Mouse (Mus musculus) forebrain, embryonic 12.5 days (tissue): ENCODE results near the gene Foxi1. TPM values are rescaled to one million over a fixed set of nuclear protein-coding genes. Genes with fewer than 3 reads are reported as not detected.
"Not testable (repeated sequence)": the region's sequence is repeated elsewhere in the genome, so short reads cannot be mapped to it uniquely, and the experiment has no call there.

ENCODE experiments used
- ATAC-seq: fragments of 200-750 bp; cut with Nextera tagmentation; 2 replicates; pipeline ENCODE4 v1.8.0; 2017; ENCODE audit warnings: moderate TSS enrichment; ENCODE audit not compliant: low FRiP score
- H3K27ac ChIP-seq: fragments of 300-500 bp; sonication (generic); 2 replicates; pipeline ENCODE4 v1.5.1; 2016; ENCODE audit warnings: mild to moderate bottlenecking
- H3K27me3 ChIP-seq: fragments of 300-500 bp; sonication (generic); 2 replicates; pipeline ENCODE4 v1.6.1; 2016; ENCODE audit warnings: mild to moderate bottlenecking
- H3K36me3 ChIP-seq: fragments of 300-500 bp; sonication (generic); replicated peaks from 2 replicates; pipeline ENCODE4 v1.6.1; 2016; ENCODE audit warnings: mild to moderate bottlenecking
- H3K4me1 ChIP-seq: fragments of 300-500 bp; sonication (generic); 2 replicates; pipeline ENCODE4 v1.6.1; 2016
- H3K4me2 ChIP-seq: fragments of 300-500 bp; sonication (generic); 2 replicates; pipeline ENCODE4 v1.6.1; 2016; ENCODE audit warnings: mild to moderate bottlenecking, moderate library complexity
- H3K4me3 ChIP-seq: fragments of 300-500 bp; sonication (generic); replicated peaks from 2 replicates; pipeline ENCODE4 v1.5.1; 2016; ENCODE audit warnings: mild to moderate bottlenecking
- H3K9ac ChIP-seq: fragments of 300-500 bp; sonication (generic); 2 replicates; pipeline ENCODE4 v1.6.1; 2016; ENCODE audit warnings: mild to moderate bottlenecking
- H3K9me3 ChIP-seq: fragments of 300-500 bp; sonication (generic); 2 replicates; pipeline ENCODE4 v1.6.1; 2016
- WGBS: fragments of 180-500 bp; shearing (Covaris S2); methylation state at CpG from one replicate; pipeline ENCODE4 v1.1.7; 2016; 5-methylcytosine and 5-hydroxymethylcytosine counted together
- polyA plus RNA-seq: library from polyadenylated mRNA; unstranded; fragments of >200 nt; fragmentation: Nextera tagmentation; extraction: Ambion mirVana; gene quantifications from 2 replicates; pipeline ENCODE4 v1.2.1, GENCODE M21; 2016

Gene Foxi1
- not detected in 2 replicates for polyA plus RNA-seq

DNA sequence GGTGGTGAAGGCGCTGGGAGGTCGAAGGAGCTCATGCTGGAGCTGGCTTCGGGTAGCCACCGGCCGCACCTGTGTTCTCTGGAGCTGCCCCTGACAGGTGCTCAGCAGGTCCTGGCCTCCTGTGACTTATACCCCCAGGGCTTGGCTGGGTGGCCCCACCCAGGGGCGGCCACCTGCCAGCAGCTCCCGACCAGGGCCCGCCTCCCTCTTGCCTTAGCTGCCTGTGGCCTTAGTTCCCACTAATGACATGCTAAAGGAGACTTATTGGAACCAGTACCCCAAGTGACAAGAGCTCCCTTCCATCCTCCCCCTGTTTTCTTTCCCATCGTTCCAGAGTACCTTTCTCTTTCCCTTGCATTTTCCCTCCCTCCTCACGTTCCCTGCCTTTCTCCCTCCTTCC is at the start of gene Foxi1:
TSS of gene Foxi1 (minus strand) at position 101 of the 400 bp plus-strand sequence.
- Histone ChIP-seq H3K4me1 (no peaks in the 10 kb centered on the region), H3K36me3 (no peaks in the 10 kb centered on the region), H3K4me3 (no peak within 1 kb of the TSS), H3K4me2 (no peak within 1 kb of the TSS), H3K9me3 (no peaks in the 10 kb centered on the region), H3K27me3 (no peaks in the 10 kb centered on the region), H3K9ac (no peak within 1 kb of the TSS), H3K27ac (no peak within 1 kb of the TSS)
- WGBS = 76% methylated on average over 10 of the region's 10 CpGs
- ATAC-seq = no peak

DNA sequence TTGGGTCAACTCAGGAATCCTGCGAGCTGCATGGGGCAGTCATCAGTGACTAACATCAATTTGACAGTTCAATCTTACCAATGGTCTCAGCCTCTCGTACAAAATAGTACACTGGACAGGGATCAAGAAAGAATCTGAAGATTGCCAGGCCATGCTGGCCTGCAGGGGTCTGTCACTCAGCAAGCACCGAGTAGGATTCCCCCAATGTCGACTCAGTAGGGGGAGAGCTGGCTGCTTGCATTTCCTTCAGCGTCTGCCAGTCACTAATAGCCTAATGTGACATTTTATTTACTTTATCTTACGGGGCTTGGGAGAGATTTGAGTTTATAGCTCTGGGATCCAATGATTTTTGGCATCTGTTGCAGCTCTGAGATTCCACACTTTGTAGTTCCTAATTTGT is 35.1 kb upstream of the Foxi1 start:
- no peaks in the 10 kb centered on the region for H3K4me1 ChIP-seq
- no peak overlapping the region for H3K27ac ChIP-seq
- H3K4me2 ChIP-seq = no peak overlapping the region
- no peak overlapping the region for H3K9ac ChIP-seq
- ATAC-seq = no peak
- H3K4me3 ChIP-seq = no peak overlapping the region
- no peaks in the 10 kb centered on the region for H3K27me3 ChIP-seq
- no peaks in the 10 kb centered on the region for H3K36me3 ChIP-seq
- WGBS = 75% methylated on average over 6 of the region's 6 CpGs
- 0 out of 2 replicates have a peak, but pooled peaks cover 2% of the 10 kb centered on the region for H3K9me3 ChIP-seq

DNA sequence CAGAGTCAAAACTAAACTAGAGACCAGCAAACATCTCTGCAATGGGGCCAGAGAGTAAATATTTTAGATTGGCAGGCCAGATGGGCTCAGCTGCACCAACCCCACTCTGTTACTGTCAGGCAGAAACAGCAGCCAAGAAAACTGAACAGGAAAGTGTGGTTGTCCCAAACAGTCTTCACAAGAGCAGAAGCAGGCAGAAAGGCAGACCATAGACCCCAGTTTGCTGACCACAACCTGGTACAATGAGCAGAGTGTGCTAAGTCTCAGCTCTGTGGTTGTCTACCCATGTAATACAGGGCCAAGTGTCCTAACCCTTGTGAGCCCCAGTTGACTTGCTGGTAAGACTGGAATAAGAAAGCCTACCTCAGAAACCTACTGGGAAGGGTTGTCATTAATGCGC is 32.4 kb upstream of the Foxi1 start:
- Histone ChIP-seq H3K9me3 (0 out of 2 replicates have a peak, but pooled peaks cover 2% of the 10 kb centered on the region), H3K4me2 (no peak overlapping the region), H3K4me3 (no peak overlapping the region), H3K27ac (no peak overlapping the region), H3K27me3 (no peaks in the 10 kb centered on the region), H3K9ac (no peak overlapping the region), H3K4me1 (no peaks in the 10 kb centered on the region), H3K36me3 (no peaks in the 10 kb centered on the region)
- 93% methylated on average over 1 of the region's 1 CpGs for whole genome bisulfite sequencing
- ATAC-seq = no peak

DNA sequence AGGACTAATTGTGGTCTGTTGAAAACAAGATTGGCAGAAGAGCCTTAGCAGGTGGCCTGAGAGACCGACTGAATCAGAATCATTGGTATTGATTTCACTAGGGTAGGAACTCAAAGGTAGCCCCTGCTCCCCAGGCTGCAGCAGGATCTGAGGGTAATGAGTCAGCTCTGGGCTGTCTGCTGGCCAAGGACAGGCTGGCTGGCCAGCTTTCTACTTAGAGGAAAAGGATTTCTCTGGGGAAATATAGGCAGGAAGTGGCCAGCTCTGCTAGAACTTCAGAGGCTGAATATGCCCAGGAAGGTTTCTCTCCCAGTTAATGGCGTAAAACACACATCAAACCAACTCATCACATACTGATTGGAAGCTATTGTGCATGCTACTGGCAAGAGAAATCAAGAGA is 31.8 kb upstream of the Foxi1 start:
- Histone ChIP-seq H3K27me3 (no peaks in the 10 kb centered on the region), H3K4me3 (no peak overlapping the region), H3K4me1 (no peaks in the 10 kb centered on the region), H3K36me3 (no peaks in the 10 kb centered on the region), H3K4me2 (no peak overlapping the region), H3K9ac (no peak overlapping the region), H3K27ac (no peak overlapping the region), H3K9me3 (0 out of 2 replicates have a peak, but pooled peaks cover 2% of the 10 kb centered on the region)
- no peak for ATAC-seq
- WGBS = 78% methylated on average over 2 of the region's 2 CpGs

DNA sequence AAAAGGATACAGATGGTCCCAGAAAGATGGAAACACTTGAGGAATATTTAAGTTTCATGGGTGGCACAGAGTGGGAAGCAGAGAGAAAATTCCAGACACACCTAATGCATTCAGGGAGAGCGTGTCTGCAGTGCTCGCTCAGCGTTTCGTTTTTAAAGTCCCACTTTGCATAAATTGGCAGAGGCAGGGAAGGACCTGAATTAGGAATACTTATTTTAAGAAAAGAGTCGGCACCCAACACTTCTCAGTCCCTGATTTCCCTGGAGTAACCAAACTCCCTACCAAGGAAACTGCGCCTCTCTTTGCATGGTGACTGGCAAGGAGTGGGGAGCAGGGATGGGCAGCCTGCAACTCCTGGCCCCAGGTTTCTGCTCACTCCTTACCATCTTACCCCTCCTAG is 29.0 kb upstream of the Foxi1 start:
- Histone ChIP-seq H3K27me3 (no peaks in the 10 kb centered on the region), H3K4me1 (no peaks in the 10 kb centered on the region), H3K9ac (no peak overlapping the region), H3K4me3 (no peak overlapping the region), H3K4me2 (no peak overlapping the region), H3K36me3 (no peaks in the 10 kb centered on the region), H3K27ac (no peak overlapping the region), H3K9me3 (no peaks in the 10 kb centered on the region)
- ATAC-seq = no peak
- 86% methylated on average over 6 of the region's 6 CpGs for WGBS

DNA sequence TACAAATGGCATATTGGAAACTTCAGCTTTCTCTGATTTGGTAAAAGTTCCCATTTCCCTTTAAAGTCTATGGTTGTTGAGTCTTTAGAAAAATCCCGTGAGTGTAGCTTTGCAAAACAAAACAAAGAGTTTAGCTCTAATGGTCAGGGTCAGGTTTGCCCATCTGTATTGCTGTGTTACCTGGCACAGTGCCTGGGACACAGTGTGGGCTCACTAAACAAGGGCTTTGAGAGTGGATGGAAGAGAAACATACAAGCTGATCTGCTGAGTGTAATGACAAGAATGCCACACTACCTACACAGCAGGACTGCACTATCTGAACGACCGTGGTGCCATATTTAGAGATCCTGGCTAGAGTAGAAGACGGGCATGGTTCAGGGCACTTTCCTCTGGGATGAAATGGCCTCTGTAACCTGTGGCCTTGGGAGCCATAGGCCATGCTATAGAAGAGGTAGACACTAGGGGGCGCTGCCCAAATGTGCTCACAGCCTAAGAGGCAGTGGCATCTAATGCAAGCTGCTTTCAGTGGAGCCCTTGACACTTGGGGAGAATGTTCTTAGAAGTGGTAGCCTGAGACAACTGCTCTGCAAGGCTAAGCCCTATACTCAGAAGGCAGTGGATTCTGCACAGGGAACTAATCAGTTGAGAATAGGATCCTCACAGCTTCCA is 28.3 kb upstream of the Foxi1 start:
- Histone ChIP-seq H3K9ac (no peak overlapping the region), H3K4me3 (no peak overlapping the region), H3K4me1 (no peaks in the 10 kb centered on the region), H3K27me3 (no peaks in the 10 kb centered on the region), H3K36me3 (no peaks in the 10 kb centered on the region), H3K4me2 (no peak overlapping the region), H3K27ac (no peak overlapping the region), H3K9me3 (no peaks in the 10 kb centered on the region)
- 46% methylated on average over 5 of the region's 5 CpGs for WGBS
- ATAC-seq = no peak

DNA sequence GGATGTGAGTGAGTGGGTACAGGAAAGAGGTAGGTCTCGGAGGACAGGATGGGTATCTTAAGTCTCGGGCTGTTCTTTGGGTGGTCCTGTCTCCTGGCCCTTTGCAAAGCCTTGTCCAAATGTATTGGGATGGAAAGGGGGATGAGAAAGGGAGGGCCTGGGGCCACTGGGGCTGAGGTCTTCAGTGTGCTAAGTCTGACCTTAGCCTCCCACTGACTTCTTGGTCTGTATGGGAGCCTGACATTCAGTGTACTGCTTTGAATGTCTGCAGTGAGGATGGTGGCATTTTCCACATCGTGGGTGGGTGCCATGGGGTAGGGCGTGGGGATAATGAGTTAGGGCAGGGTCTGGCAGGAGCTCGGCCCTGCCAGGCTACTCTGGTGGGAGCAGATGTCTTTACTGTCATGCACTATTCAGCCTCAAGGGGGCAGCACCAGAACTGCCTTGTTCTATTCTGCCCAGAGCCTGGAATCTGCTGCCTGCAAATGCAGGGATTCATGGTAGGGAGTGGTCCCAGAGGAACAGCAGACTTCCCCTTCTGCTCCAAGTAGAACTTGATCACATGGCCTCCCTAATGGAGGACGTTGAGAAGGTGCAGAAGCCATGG is 21.0 kb upstream of the Foxi1 start:
- H3K4me3 ChIP-seq = no peak overlapping the region
- H3K9me3 ChIP-seq = no peaks in the 10 kb centered on the region
- H3K4me2 ChIP-seq = no peak overlapping the region
- no peaks in the 10 kb centered on the region for H3K4me1 ChIP-seq
- H3K36me3 ChIP-seq = no peaks in the 10 kb centered on the region
- no peaks in the 10 kb centered on the region for H3K27me3 ChIP-seq
- ATAC-seq = peak; percentile 74
- WGBS = 36% methylated on average over 6 of the region's 6 CpGs
- H3K27ac ChIP-seq = no peak overlapping the region
- H3K9ac ChIP-seq = no peak overlapping the region

DNA sequence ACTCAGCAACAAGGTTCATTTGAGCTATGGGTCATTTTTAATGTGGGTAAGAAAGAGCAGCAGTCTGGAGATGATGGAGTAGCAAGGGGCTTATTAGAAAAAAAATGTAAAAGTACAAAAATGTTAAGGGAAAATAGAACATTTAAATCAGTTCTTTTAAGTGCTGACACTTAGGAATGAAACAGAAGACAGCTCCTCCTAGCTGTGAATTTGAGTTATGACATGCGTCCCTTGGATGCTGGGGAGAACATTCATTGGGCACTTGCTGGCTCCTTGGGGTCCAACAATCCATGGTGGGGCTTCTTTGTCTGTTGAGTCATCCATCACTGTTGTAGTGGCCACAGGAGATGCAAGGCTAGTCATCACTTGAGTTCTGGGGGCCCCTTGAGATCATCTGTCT is 19.3 kb upstream of the Foxi1 start:
- no peak overlapping the region for H3K4me3 ChIP-seq
- H3K9me3 ChIP-seq = no peaks in the 10 kb centered on the region
- H3K9ac ChIP-seq = no peak overlapping the region
- no peak for ATAC-seq
- 75% methylated on average over 1 of the region's 1 CpGs for whole genome bisulfite sequencing
- no peaks in the 10 kb centered on the region for H3K4me1 ChIP-seq
- no peaks in the 10 kb centered on the region for H3K36me3 ChIP-seq
- H3K4me2 ChIP-seq = no peak overlapping the region
- no peaks in the 10 kb centered on the region for H3K27me3 ChIP-seq
- H3K27ac ChIP-seq = no peak overlapping the region

DNA sequence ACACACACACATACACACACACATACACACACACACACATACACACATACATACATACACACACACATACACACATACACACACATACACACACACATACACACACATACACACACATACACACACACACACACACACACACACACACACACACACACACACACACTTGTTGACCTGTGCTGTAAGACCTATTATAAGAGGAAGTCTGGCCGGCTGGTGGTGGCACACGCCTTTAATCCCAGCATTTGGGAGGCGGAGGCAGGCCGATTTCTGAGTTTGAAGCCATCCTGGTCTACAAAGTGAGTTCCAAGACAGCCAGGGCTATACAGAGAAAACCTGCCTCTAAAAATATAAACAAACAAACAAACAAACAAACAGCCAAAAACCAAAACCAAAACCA is 12.7 kb upstream of the Foxi1 start:
- H3K4me1 ChIP-seq, H3K27ac ChIP-seq, H3K9ac ChIP-seq, H3K9me3 ChIP-seq, H3K4me3 ChIP-seq, H3K27me3 ChIP-seq, H3K4me2 ChIP-seq, ATAC-seq, H3K36me3 ChIP-seq: not testable (repeated sequence)
- 89% methylated on average over 4 of the region's 4 CpGs for WGBS

DNA sequence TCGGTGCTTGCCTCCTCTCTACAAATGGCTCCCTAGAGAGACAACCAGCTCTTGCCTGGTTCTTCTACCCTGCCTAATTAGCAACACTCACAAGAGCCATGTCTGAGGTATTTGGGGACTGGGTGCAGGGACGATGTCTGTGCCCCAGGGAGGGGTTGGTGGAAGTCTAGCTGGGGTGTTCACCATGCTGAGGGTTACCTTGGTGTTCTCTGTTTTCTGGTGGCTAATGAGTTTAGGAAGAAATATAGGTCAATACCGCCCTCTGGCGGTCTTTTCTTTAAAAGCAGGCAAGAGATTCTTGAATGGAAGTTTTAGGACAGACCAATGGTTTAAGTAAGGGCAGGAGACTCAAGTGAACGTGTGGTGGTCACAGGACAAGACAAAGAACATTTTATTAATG is 5.0 kb upstream of the Foxi1 start:
- Histone ChIP-seq H3K36me3 (no peaks in the 10 kb centered on the region), H3K4me3 (no peak overlapping the region), H3K9ac (no peak overlapping the region), H3K27me3 (no peaks in the 10 kb centered on the region), H3K4me2 (no peak overlapping the region), H3K4me1 (no peaks in the 10 kb centered on the region), H3K9me3 (no peaks in the 10 kb centered on the region), H3K27ac (no peak overlapping the region)
- 0 out of 2 replicates have a peak, but pooled peaks have one; percentile 39 for ATAC-seq
- 26% methylated on average over 5 of the region's 5 CpGs for WGBS

DNA sequence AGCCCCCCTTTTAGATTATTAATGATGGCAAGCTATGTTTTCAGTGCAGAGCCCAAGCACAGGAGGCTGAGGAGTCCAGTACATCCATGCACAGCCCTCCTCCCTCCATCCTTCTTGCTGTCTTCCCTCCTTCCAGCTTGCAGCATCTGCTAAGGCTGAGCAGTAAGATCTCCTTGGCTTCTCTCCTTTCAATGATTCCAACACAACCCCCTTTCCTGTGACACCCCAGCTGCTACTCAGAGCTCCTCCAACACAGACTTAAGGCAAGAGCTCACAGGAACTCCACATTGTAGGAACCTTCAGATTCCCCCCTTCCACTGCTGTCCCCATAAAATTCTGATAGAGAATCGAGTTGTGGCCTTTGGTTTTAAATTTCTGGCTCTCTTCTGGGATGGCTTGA is 5.1 kb downstream of the Foxi1 start:
- Histone ChIP-seq H3K4me2 (no peak overlapping the region), H3K36me3 (no peaks in the 10 kb centered on the region), H3K4me1 (no peaks in the 10 kb centered on the region), H3K27ac (no peak overlapping the region), H3K9me3 (no peaks in the 10 kb centered on the region), H3K9ac (no peak overlapping the region), H3K27me3 (no peaks in the 10 kb centered on the region), H3K4me3 (no peak overlapping the region)
- ATAC-seq = no peak
- WGBS = 50% methylated on average over 1 of the region's 1 CpGs

DNA sequence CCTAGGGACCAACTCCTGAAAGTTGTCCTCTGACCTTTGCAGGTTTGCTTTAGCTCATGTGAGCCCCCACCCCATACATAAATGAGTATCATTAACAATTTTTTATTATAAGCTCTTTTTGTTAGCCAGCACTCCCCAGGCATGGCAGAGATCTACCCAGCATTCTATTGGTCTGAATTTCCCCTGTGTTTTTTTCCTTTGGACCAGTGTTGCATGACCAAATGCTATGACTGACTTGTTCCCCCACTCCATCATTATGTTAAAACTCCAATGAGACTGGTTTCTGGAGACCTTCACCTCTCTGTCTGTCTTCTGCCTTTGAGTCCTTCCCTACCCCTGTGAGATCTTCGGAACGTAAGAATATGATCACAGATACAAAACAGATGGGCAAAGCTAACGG is 12.7 kb downstream of the Foxi1 start:
- H3K4me2 ChIP-seq = no peak overlapping the region
- WGBS = 89% methylated on average over 3 of the region's 3 CpGs
- H3K9ac ChIP-seq = no peak overlapping the region
- no peak overlapping the region for H3K27ac ChIP-seq
- H3K27me3 ChIP-seq = no peaks in the 10 kb centered on the region
- no peaks in the 10 kb centered on the region for H3K9me3 ChIP-seq
- H3K36me3 ChIP-seq = no peaks in the 10 kb centered on the region
- ATAC-seq = no peak
- no peaks in the 10 kb centered on the region for H3K4me1 ChIP-seq
- H3K4me3 ChIP-seq = no peak overlapping the region
